Mouse (Mus musculus): ENCODE results near the gene Foxa3. TPM values are rescaled to one million over a fixed set of nuclear protein-coding genes. Genes with fewer than 3 reads are reported as not detected.

The Foxa3 gene
- not detected in 2 replicates for polyA plus RNA-seq (2021; fragmentation: Nextera tagmentation)
- long read RNA-seq, experiment 1 = 0 reads
- long read RNA-seq, experiment 2 = 0 reads

DNA sequence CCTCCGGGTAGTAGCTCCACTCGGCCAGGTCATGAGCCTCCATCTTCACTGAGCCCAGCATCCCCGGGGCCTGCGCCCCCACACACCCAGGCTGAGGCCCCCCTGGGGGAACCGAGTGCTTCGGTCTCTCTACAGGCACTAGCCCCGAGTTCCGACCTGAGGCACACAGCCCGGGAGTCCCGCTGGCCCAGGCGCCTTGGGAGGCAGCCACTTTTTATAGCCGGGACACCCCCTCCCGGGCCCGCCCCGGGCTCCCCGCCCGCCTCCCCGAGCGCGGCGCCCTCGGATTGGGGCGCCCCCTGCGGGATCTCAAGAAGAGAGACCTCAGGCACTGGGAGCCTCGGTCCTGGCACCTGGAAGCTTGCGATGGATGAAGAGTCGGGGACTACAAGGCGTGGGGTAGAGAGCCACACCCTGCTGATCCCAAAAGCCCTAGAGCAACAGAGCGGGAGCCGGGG, at the start of gene Foxa3:
Gene Foxa3, minus strand, starts transcription at position 182 of the 458 bp plus-strand sequence.

DNA sequence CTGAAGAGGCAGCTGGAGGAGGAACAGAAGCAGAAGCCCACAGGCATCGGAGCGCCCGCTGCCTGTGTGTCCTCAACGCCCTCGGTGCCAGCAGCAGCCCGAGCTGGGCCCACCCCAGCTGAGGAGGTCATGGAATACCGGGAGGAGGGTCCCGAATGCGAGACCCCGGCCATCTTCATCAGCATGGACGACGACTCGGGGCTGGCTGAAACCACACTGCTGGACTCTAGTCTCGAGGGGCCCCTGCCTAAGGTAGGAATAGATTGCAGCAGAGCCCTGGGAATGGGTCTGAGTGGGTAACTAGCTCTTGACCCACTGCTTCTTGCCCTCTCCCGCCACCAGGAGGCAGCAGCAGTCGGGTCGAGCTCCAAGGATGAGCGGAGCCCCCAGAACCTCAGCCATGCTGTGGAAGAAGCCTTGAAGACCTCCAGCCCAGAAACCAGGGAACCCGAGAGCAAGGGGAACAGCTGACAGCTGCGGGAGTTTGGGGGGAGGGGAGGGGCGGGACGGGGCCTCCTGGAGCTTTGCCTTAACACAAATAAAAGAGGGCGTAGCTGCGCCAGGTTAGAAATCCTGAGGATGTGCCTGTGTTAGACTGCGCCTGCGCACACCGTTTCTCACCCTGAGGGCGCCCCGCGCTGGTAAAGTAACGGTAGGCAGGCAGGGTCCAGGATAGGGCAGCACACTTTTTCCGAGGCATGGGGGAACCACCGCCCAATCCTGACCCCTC, 30.9 kb upstream of the Foxa3 start, which contains the start of gene Rsph6a:
Gene Rsph6a, plus strand, starts transcription at position 644 of the 730 bp plus-strand sequence.

DNA sequence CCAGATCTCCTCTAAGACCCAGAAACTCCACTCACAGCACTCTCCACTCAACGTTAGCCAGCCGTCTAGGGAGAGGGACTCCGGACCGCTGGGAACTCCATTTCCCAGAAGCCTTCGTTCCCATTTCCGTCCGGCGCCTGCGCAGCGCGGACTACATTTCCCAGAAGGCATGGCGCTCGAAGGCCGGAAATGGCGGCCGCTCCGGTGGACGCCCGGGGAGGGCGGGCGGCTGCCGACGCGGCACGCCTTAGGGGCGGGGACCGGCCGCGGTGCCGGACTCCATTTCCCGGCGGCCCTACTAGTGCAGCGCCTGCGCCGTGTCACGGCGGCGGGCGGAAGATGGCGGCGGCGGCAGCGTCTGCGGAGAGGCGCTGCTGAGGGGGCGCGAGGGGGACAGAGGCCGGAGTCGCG, 763 bp upstream of the Foxa3 start, which contains the start of gene Sympk:
Gene Sympk, plus strand, starts transcription at position 282 of the 411 bp plus-strand sequence.

DNA sequence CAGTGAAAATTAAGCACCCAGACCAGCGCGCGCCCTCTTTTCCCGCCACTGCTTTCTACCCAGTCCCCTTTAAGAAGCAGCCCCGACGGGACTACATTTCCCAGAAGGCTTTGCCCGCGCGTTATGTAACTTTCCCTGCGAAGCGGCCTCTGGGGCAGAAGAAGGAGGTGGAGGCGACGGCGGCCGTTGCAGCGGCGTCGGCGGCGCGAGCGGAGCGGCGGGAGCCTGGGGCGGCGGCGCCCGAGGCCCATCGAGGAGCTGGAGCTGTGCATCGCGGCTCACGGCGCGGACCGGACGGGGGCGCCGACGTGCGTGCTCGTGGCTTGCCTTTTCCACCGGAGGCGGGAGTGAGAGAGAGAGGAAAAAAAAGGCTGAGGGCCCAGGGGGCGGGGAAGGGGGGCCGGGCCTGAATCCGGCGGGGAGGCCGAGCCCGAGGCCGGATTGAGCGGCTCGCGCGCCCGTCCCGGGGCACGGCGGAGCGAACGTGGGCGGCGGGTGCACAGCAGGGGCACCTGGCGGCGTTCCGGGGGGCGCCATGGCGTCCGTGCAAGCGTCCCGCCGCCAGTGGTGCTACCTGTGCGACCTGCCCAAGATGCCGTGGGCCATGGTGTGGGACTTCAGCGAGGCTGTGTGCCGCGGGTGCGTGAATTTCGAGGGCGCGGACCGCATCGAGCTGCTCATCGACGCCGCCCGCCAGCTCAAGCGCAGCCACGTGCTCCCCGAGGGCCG, 19.3 kb downstream of the Foxa3 start, which contains the start of gene Irf2bp1:
Gene Irf2bp1, plus strand, starts transcription at position 143 of the 729 bp plus-strand sequence.

DNA sequence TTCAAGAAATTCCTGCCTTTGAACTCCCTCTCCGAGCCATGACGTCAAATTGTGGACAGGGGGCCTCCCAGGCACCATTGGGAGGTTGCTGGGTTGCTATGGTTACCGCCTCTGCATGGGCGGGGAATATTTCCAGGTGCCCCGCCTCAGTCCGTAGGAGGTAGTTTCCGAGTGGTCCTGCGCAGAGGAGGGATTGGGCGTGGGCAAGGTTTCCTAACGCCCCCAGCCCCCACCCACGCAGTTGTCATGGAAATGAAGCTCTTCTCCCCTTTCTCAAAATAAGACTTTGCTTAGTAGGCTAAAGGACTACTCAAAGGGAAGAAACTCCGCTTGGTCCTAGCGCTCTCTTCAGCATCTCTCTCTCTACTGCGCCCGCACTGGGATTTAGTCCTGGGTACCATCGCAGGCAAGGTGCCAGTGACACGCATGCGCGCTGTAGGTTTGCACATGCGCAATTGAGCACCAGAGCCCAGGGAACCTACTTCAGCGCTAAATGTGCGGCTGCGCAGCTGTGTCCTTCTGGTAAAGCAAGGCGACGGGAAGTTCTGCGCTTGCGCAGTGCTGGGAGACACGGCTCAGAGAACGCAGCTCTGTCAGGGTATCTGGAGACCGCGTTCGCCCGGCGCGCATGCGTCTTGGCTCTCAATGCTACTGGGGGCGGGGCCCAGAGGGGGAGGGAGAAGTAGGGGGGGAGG, 32.6 kb downstream of the Foxa3 start, which contains the start of gene Mypop:
Gene Mypop, plus strand, starts transcription at position 645 of the 695 bp plus-strand sequence.

DNA sequence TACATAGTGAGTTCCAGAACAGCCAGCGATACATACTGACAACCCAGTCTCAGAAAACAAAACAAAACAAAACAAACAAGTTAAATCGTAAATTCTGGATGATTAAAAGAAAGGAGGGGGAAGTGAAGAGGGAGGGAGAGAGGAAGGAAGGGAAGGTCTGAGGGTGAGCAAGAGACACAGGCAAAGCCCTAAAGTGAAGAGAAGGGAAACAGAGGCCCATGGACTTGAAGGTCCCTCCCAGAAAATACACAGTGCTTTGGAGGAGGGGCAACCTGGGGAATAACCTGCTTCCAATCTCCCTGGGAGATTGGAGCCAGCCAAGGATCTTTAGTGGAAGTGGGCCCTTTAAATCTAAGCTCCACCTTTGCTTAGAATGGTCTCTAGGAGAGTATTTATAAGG, 36.2 kb downstream of the Foxa3 start, which contains the start of gene Nanos2:
Gene Nanos2, plus strand, starts transcription at position 301 of the 400 bp plus-strand sequence.

Other genes starting within 250 kb of the Foxa3 start
- gene Psg19, start 225.0 kb downstream of the Foxa3 start, polyA plus RNA-seq (2021; fragmentation: Nextera tagmentation) = not detected in 2 replicates
- gene Psg17, start 201.9 kb downstream of the Foxa3 start, polyA plus RNA-seq (2021; fragmentation: Nextera tagmentation) = not detected in 2 replicates
- 0.51 and 0.70 TPM in 2 replicates for gene Mill2, start 183.6 kb downstream of the Foxa3 start, polyA plus RNA-seq (2021; fragmentation: Nextera tagmentation)
- gene Pglyrp1, start 152.2 kb downstream of the Foxa3 start, polyA plus RNA-seq (2021; fragmentation: Nextera tagmentation) = 8.7 and 9.9 TPM in 2 replicates
- gene Ccdc61, start 113.1 kb downstream of the Foxa3 start, polyA plus RNA-seq (2021; fragmentation: Nextera tagmentation) = 12.1 and 13.0 TPM in 2 replicates
- 3.8 and 4.1 TPM in 2 replicates for gene Nova2, start 97.7 kb downstream of the Foxa3 start, polyA plus RNA-seq (2021; fragmentation: Nextera tagmentation)
- gene Nanos2, start 36.1 kb downstream of the Foxa3 start, polyA plus RNA-seq (2021; fragmentation: Nextera tagmentation) = not detected in 2 replicates
- gene Mypop, start 32.3 kb downstream of the Foxa3 start, polyA plus RNA-seq (2021; fragmentation: Nextera tagmentation) = 4.8 and 6.6 TPM in 2 replicates
- gene Irf2bp1, start 19.5 kb downstream of the Foxa3 start, polyA plus RNA-seq (2021; fragmentation: Nextera tagmentation) = 6.9 and 8.8 TPM in 2 replicates
- gene Sympk, start 839 bp upstream of the Foxa3 start, polyA plus RNA-seq (2021; fragmentation: Nextera tagmentation) = 18.9 and 23.2 TPM in 2 replicates
- gene Rsph6a, start 31.2 kb upstream of the Foxa3 start, polyA plus RNA-seq (2021; fragmentation: Nextera tagmentation) = 0.23 and 0.24 TPM in 2 replicates
- 22.3 and 22.4 TPM in 2 replicates for gene Dmwd, start 52.7 kb upstream of the Foxa3 start, polyA plus RNA-seq (2021; fragmentation: Nextera tagmentation)
- 0.72 and 1.8 TPM in 2 replicates for gene Dmpk, start 60.3 kb upstream of the Foxa3 start, polyA plus RNA-seq (2021; fragmentation: Nextera tagmentation)
- gene Six5, start 71.1 kb upstream of the Foxa3 start, polyA plus RNA-seq (2021; fragmentation: Nextera tagmentation) = 0.28 and 0.30 TPM in 2 replicates
- 0.10 and 0.23 TPM in 2 replicates for gene Gm4969, start 94.8 kb upstream of the Foxa3 start, polyA plus RNA-seq (2021; fragmentation: Nextera tagmentation)
- gene Fbxo46, start 96.3 kb upstream of the Foxa3 start, polyA plus RNA-seq (2021; fragmentation: Nextera tagmentation) = 7.0 and 8.7 TPM in 2 replicates
- 13.3 and 14.4 TPM in 2 replicates for gene Qpctl, start 125.8 kb upstream of the Foxa3 start, polyA plus RNA-seq (2021; fragmentation: Nextera tagmentation)
- 129 and 137 TPM in 2 replicates for gene Snrpd2, start 126.2 kb upstream of the Foxa3 start, polyA plus RNA-seq (2021; fragmentation: Nextera tagmentation)
- gene Gipr, start 142.6 kb upstream of the Foxa3 start, polyA plus RNA-seq (2021; fragmentation: Nextera tagmentation) = 0.13 TPM in 1 of 2 replicates, not detected in the other
- gene Eml2, start 152.9 kb upstream of the Foxa3 start, polyA plus RNA-seq (2021; fragmentation: Nextera tagmentation) = 6.0 and 6.1 TPM in 2 replicates
- gene Gpr4, start 189.0 kb upstream of the Foxa3 start, polyA plus RNA-seq (2021; fragmentation: Nextera tagmentation) = 1.5 and 2.0 TPM in 2 replicates
- gene Opa3, start 204.8 kb upstream of the Foxa3 start, polyA plus RNA-seq (2021; fragmentation: Nextera tagmentation) = 34.8 and 38.3 TPM in 2 replicates
- 1.1 and 1.2 TPM in 2 replicates for gene Vasp, start 248.3 kb upstream of the Foxa3 start, polyA plus RNA-seq (2021; fragmentation: Nextera tagmentation)